Mouse (Mus musculus) olfactory bulb, adult 2 months (tissue): ENCODE results near the gene E130114P18Rik.

Experiments
- CTCF ChIP-seq: fragments of 200-500 bp; IDR thresholded peaks from 2 replicates; pipeline ENCODE4 v1.5.1; 2012; ENCODE audit warnings: low read depth, mild to moderate bottlenecking, low read length, moderate library complexity; ENCODE audit not compliant: insufficient read depth
- POLR2A ChIP-seq: fragments of 200-500 bp; IDR thresholded peaks from 2 replicates; pipeline ENCODE4 v1.6.1; 2012; ENCODE audit warnings: mild to moderate bottlenecking, low read depth, low read length, moderate library complexity; ENCODE audit not compliant: insufficient read depth

DNA sequence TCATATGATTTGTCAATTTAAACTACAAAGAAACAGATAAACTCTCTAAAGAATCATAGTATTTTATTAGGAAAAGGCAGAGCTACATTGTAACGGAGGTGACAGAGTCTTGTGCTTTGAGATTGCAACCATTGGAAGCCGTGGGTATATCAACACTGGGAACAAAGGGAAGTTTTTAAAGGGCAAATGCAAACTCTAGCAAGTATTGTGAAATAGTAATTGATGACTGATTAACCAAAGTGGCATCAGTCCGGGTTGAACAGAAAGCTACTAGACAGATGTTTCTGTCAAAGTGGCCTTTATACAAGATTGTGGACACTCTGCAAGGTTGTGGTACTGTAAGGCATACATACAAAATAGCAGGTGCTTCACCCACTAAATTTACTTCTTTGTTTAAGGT, 162.8 kb downstream of the E130114P18Rik start:
- TF ChIP-seq POLR2A = no peak
- TF ChIP-seq CTCF = no peak
